In genomic region chr5:134314688-134315622, GRCm38 (mm10) we compare ENCODE assay signal across 8 mouse cellular contexts. TPM values are rescaled to one million over a fixed set of nuclear protein-coding genes. Genes with fewer than 3 reads are reported as not detected.
DNase-seq lines count a peak whose midpoint lies in the region; ATAC-seq and TF ChIP-seq lines count a peak whose summit lies in the region.

Gtf2i (minus strand) TSS chr5:134314760.

- H3K9ac ChIP-seq in heart, embryonic 15.5 days = peak within 1 kb of the TSS; percentile 99
- H3K9ac ChIP-seq in liver, embryonic 14.5 days (replicated peaks) = peak within 1 kb of the TSS; percentile 93
- H3K9ac ChIP-seq in neural tube, embryonic 11.5 days (ENCODE audit: low read length) = peak within 1 kb of the TSS; percentile 100
- peak within 1 kb of the TSS; percentile 93 for H3K9ac ChIP-seq in stomach, postnatal 0 days (ENCODE audit: low read length)

- DNase-seq in CD8-positive naive resting alpha-beta T cell, adult 2 months (ENCODE audit: low read depth in 2 of 2, low spot score in 2 of 2) = peak; percentile 84 to 86
- DNase-seq in c-Kit-positive CD71-negative TER-119-negative erythroid progenitor cells, embryonic 14.5 days (ENCODE audit: low read depth) = peak; percentile 90
- DNase-seq in forebrain, embryonic 10.5 days (ENCODE audit: extremely low spot score, low spot score) = peak; percentile 96
- DNase-seq in kidney, postnatal 25 days = peak; percentile 95 to 99
- peak; percentile 87 to 90 (median 90) for DNase-seq in liver, embryonic 14.5 days (ENCODE audit: low read depth in 3 of 3, low spot score in 3 of 3)
- peak; percentile 97 for DNase-seq in neural tube, embryonic 11.5 days (ENCODE audit: low spot score)
- DNase-seq in stomach, postnatal 0 days (ENCODE audit: low spot score) = peak; percentile 96

- peak within 1 kb of the TSS; percentile 100 for H3K27ac ChIP-seq in forebrain, embryonic 10.5 days
- peak within 1 kb of the TSS; percentile 100 for H3K27ac ChIP-seq in heart, embryonic 15.5 days
- H3K27ac ChIP-seq in liver, embryonic 14.5 days = peak within 1 kb of the TSS; percentile 79
- peak within 1 kb of the TSS; percentile 97 for H3K27ac ChIP-seq in neural tube, embryonic 11.5 days (ENCODE audit: low read depth, low read length)
- H3K27ac ChIP-seq in stomach, postnatal 0 days (replicated peaks) = peak within 1 kb of the TSS; percentile 99

- peak within 1 kb of the TSS; percentile 73 for H3K4me2 ChIP-seq in heart, embryonic 15.5 days
- peak within 1 kb of the TSS; percentile 82 for H3K4me2 ChIP-seq in liver, embryonic 14.5 days (ENCODE audit: low read depth)
- peak within 1 kb of the TSS; percentile 69 for H3K4me2 ChIP-seq in neural tube, embryonic 11.5 days (ENCODE audit: low read depth)
- H3K4me2 ChIP-seq in stomach, postnatal 0 days (replicated peaks; ENCODE audit: low read depth) = peak within 1 kb of the TSS; percentile 86

- H3K9me3 ChIP-seq in forebrain, embryonic 10.5 days = no peaks in the 10 kb centered on the region
- no peaks in the 10 kb centered on the region for H3K9me3 ChIP-seq in heart, embryonic 15.5 days (replicated peaks)
- no peaks in the 10 kb centered on the region for H3K9me3 ChIP-seq in liver, embryonic 14.5 days (ENCODE audit: control insufficient read depth, low read length)
- H3K9me3 ChIP-seq in neural tube, embryonic 11.5 days (ENCODE audit: control insufficient read depth, low read length) = no peaks in the 10 kb centered on the region
- H3K9me3 ChIP-seq in stomach, postnatal 0 days (ENCODE audit: control insufficient read depth, low read length) = no peaks in the 10 kb centered on the region

- 0 out of 2 replicates have a peak, but pooled peaks have one; percentile 10 for TF ChIP-seq EP300 in liver, embryonic 14.5 days (IDR thresholded peaks at IDR 0.05; ENCODE audit: low read depth)
- peak; percentile 78 for TF ChIP-seq EP300 in stomach, postnatal 0 days (optimal IDR thresholded peaks at IDR 0.05)

- H3K4me3 ChIP-seq in forebrain, embryonic 10.5 days = peak within 1 kb of the TSS; percentile 88
- peak within 1 kb of the TSS; percentile 95 for H3K4me3 ChIP-seq in heart, embryonic 15.5 days
- H3K4me3 ChIP-seq in liver, embryonic 14.5 days (ENCODE audit: insufficient read depth in 1 of 2, low read depth in 2 of 2, low read length in 2 of 2) = peak within 1 kb of the TSS; percentile 82 to 89
- peak within 1 kb of the TSS; percentile 88 for H3K4me3 ChIP-seq in neural tube, embryonic 11.5 days (ENCODE audit: low read depth, low read length)
- peak within 1 kb of the TSS; percentile 88 for H3K4me3 ChIP-seq in stomach, postnatal 0 days (ENCODE audit: low read depth, low read length)

- WGBS in forebrain, embryonic 10.5 days = under 1% methylated on average over 40 of the region's 40 CpGs
- under 1% methylated on average over 40 of the region's 40 CpGs for WGBS in heart, embryonic 15.5 days
- 1% methylated on average over 39 of the region's 40 CpGs for WGBS in liver, embryonic 14.5 days (ENCODE audit: insufficient replicate concordance)
- WGBS in neural tube, embryonic 11.5 days = 1% methylated on average over 36 of the region's 40 CpGs
- WGBS in stomach, postnatal 0 days = under 1% methylated on average over 40 of the region's 40 CpGs

- H3K27me3 ChIP-seq in forebrain, embryonic 10.5 days (ENCODE audit: poor library complexity, severe bottlenecking) = peaks cover 13% of the 10 kb centered on the region
- no peaks in the 10 kb centered on the region for H3K27me3 ChIP-seq in heart, embryonic 15.5 days
- no peaks in the 10 kb centered on the region for H3K27me3 ChIP-seq in liver, embryonic 14.5 days (ENCODE audit: control insufficient read depth, insufficient read depth, low read length)
- no peaks in the 10 kb centered on the region for H3K27me3 ChIP-seq in neural tube, embryonic 11.5 days (ENCODE audit: control insufficient read depth, insufficient read depth, low read length)
- no peaks in the 10 kb centered on the region for H3K27me3 ChIP-seq in stomach, postnatal 0 days (ENCODE audit: control insufficient read depth, insufficient read depth, low read length)

- no peak for TF ChIP-seq CTCF in liver, embryonic 14.5 days (IDR thresholded peaks at IDR 0.05; ENCODE audit: low read depth)
- TF ChIP-seq CTCF in stomach, postnatal 0 days (IDR thresholded peaks at IDR 0.05; ENCODE audit: low read depth) = no peak; the same call in 1 of the 2 replicates

- H3K36me3 ChIP-seq in forebrain, embryonic 10.5 days (replicated peaks) = peaks cover 22% of the 10 kb centered on the region
- peaks cover 14% of the 10 kb centered on the region for H3K36me3 ChIP-seq in heart, embryonic 15.5 days
- peaks cover 11% of the 10 kb centered on the region for H3K36me3 ChIP-seq in liver, embryonic 14.5 days (replicated peaks; ENCODE audit: control insufficient read depth, insufficient read depth, low read depth)
- H3K36me3 ChIP-seq in neural tube, embryonic 11.5 days (ENCODE audit: control insufficient read depth, insufficient read depth, low read length) = peaks cover 10% of the 10 kb centered on the region; the same call in 1 of the 2 replicates
- no peaks in the 10 kb centered on the region for H3K36me3 ChIP-seq in stomach, postnatal 0 days (ENCODE audit: control insufficient read depth, insufficient read depth, low read length)

- ATAC-seq in heart, embryonic 15.5 days (replicated peaks; ENCODE audit: insufficient number of reproducible peaks, insufficient read depth, low FRiP score, low read depth) = peak; percentile 92
- ATAC-seq in liver, embryonic 14.5 days (ENCODE audit: insufficient read depth) = peak; percentile 81
- ATAC-seq in neural tube, embryonic 11.5 days (ENCODE audit: insufficient read depth, low FRiP score, low TSS enrichment) = peak; percentile 92
- peak; percentile 91 for ATAC-seq in stomach, postnatal 0 days (ENCODE audit: low FRiP score, low TSS enrichment)

- H3K4me1 ChIP-seq in forebrain, embryonic 10.5 days = peaks cover 56% of the 10 kb centered on the region
- peaks cover 42% of the 10 kb centered on the region for H3K4me1 ChIP-seq in heart, embryonic 15.5 days (replicated peaks)
- H3K4me1 ChIP-seq in liver, embryonic 14.5 days (replicated peaks; ENCODE audit: control insufficient read depth in 2 of 2, insufficient read depth in 2 of 2, low read length in 1 of 2) = peaks cover 10 to 14% of the 10 kb centered on the region in 2 experiments; a peak in 3 of 4 replicates
- peaks cover 12% of the 10 kb centered on the region for H3K4me1 ChIP-seq in neural tube, embryonic 11.5 days (ENCODE audit: control insufficient read depth, insufficient read depth, low read length)
- H3K4me1 ChIP-seq in stomach, postnatal 0 days (replicated peaks; ENCODE audit: control insufficient read depth, insufficient read depth) = 0 out of 2 replicates have a peak, but pooled peaks cover 3% of the 10 kb centered on the region

RNA-seq across cellular contexts. Expression of gene Gtf2i, which starts in this region (rescaled TPM):
- polyA plus RNA-seq in forebrain, embryonic 10.5 days (2016; fragmentation: Nextera tagmentation; extraction: Ambion mirVana) = 174 and 178 TPM in 2 replicates
- 121 and 125 TPM in 2 replicates for polyA plus RNA-seq in heart, embryonic 15.5 days (2015; fragmentation: Nextera tagmentation; extraction: Ambion mirVana)
- 19.5 and 26.5 TPM in 2 replicates for polyA plus RNA-seq in liver, embryonic 14.5 days (2012; rRNA removed)
- 26.1 and 29.8 TPM in 2 replicates for polyA plus RNA-seq in liver, embryonic 14.5 days (2014; fragmentation: Nextera tagmentation; extraction: Ambion mirVana)
- 193 and 196 TPM in 2 replicates for polyA plus RNA-seq in neural tube, embryonic 11.5 days (2014; fragmentation: Nextera tagmentation; extraction: Ambion mirVana)
- polyA plus RNA-seq in stomach, postnatal 0 days (2015; fragmentation: Nextera tagmentation; extraction: Ambion mirVana) = 63.0 and 81.9 TPM in 2 replicates

Comparison
In these comparisons a context has a peak if more than half of its experiments do, and no peak if none do; other contexts are left out.
1. Peak in every context shown above with its lines: DNase-seq, ATAC-seq, H3K4me3 ChIP-seq and H3K27ac ChIP-seq.